Mouse (Mus musculus) MN1 (cell line): ENCODE results near the gene Ints1.
A peak's percentile ranks its signal among the peaks of the same experiment; 100 is the strongest.

Source experiments
- DNase-seq: peaks from one replicate; pipeline ENCODE4 v3.0.0-alpha.2; 2016; ENCODE audit warnings: low spot score

The Ints1 gene

DNA sequence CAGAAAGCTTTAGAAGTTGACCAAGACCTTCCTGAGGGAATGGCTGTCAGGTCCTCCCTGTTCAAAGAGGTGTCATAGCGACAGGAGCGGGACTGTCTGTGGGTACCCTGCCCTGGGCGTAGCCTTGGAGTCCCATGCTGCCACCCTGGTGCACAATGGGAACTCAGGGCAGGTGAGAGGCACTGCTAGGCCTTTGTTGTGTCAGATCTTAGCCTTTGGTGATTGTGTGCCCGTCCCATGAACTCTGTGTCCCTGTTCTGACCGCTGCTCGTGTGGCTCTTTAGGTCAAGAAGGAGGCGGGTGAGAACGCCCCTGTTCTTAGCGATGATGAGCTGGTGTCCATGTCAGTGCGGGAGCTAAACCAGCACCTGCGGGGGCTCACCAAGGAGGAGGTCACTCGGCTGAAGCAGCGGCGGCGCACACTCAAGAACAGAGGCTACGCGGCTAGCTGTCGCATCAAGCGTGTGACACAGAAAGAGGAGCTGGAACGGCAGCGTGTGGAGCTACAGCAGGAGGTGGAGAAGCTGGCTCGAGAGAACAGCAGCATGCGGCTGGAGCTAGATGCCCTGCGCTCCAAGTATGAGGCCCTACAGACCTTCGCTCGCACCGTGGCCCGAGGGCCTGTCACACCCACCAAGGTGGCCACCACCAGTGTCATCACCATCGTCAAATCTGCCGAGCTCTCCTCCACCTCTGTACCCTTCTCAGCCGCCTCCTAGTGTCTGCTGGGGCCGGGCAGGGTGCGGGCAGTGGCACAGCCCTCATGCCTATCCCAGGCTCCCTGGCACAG, 24.5 kb upstream of the Ints1 start:
- no peak for DNase-seq

DNA sequence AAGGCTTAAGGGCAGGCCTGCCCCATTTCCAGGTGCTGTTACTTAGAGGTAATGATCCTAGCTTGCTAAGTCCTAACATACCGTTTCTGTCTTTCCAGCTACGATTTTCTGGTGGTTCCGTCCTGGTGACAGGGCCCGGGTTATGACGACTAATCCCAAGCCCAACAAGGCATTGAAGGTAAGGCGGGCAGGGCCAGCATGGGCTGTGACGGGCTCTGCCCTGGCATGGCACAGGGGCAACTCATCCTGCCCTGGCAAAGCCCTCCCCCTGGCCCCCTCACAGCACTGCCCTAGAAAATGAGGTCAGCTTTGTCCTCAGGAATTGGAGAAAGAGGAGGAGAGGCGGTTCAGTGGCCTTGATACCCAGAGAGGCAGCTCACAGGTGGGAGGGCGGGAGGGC, 23.6 kb upstream of the Ints1 start:
- no peak for DNase-seq

- no peak for DNase-seq
These were observed 22.9 kb upstream of the Ints1 start for GRCm38 (mm10) chr5:139798168-139798900.

DNA sequence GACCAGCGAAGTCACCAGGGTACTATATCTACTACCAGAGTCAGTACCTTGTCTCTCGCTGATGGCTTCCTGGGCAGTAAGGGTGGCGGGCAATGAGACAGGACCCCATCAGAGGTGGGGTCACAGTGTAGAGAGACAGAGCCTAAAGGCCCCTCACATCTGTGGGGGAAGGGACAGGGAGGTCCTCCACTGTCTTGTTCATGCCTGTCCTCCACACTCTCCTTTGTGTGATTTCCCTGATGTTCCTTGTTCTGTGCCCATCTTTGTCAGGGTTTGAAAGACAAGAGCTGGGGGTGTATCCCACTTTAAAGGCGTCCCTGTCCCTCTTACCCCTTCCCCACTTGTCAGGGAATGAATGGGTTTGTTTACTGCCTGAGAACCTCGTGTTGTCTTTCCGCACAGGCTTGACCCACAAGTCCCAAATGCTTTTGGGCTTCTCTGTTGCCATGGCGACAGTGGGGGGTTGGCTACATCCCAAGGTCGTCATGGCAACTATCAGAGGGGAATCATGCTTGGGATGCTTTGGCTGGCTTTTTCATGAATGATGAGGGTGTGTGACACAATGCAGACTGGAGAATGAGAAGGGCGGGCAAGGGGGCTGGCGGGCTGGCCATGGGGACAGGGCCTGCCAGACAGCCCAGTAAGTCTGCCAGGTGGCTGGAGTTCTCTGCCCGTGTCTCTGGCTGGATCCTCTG, 22.1 kb upstream of the Ints1 start:
- DNase-seq: peak; percentile 96

GRCm38 (mm10) chr5:139796900-139797299, 21.4 kb upstream of the Ints1 start:
- peak; percentile 70 for DNase-seq

DNA sequence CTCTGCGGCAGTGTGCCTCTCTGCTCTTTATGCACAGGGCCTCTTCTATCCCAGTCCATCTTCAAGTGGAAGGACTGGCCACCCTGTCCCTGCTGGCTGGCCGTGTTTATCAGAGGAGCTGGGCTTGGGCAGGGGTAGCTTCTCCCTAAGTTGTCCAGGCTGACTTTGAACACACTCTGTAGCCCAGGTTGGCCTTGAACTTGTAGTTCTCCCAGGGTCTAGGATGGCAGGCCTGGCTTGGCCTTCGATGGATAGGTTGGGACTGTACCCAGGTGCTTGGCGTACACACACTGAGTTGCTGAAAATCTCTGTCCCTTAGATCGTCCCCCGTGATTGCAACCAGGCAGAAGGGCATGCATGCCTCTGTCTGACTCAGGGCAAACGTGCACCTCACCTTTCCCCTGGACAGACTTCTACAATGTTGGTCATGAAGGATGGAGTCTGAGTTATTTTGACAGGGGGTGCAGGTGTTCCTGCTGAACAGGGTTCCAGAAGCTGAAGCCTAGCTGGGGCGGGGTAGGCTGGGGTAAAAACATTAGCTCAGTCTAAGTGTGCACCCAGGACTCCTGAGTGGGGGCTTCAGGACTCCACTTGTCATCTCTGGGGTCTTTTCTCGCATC, 20.6 kb upstream of the Ints1 start:
- DNase-seq: no peak

DNA sequence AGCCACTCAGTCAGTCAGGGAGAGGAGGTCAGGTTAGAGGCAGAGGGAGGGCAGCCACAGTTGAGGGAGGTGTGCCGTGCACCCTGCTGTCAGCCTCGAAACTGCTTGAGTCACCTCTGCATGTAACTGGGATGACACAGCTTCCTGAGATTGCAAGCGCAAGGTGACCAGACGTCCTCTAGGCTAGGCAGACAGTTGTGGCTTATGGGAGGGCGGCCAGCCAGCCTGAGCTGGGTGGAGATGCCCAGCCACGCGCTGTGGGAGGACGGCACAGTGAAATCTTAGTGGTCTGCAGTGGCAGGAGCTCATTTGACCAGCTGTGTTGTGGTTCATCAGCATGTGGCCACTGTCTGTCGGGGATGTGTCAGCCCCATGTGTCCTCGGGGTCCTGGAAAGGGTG, 19.5 kb upstream of the Ints1 start:
- DNase-seq: peak; percentile 59

DNA sequence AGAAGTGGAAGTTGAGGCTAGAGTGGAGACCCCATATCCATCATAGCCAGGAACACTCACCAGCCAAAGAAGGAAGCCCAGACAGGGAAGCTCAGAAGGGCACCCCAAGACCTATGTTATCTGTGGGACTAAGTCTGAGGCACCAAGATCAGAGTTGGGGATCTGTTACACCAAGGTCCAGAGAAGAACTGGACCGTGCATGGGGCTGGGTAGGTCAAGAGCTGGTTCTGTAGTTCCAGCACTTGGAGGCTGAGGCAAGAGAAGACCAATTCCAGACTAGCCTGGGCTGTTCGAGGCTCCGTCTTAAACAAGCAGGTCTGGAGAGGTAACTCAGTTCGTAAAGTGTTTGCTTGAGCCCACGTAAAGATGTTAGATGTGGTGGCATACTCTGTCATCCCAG, 18.7 kb upstream of the Ints1 start:
- DNase-seq: no peak

DNA sequence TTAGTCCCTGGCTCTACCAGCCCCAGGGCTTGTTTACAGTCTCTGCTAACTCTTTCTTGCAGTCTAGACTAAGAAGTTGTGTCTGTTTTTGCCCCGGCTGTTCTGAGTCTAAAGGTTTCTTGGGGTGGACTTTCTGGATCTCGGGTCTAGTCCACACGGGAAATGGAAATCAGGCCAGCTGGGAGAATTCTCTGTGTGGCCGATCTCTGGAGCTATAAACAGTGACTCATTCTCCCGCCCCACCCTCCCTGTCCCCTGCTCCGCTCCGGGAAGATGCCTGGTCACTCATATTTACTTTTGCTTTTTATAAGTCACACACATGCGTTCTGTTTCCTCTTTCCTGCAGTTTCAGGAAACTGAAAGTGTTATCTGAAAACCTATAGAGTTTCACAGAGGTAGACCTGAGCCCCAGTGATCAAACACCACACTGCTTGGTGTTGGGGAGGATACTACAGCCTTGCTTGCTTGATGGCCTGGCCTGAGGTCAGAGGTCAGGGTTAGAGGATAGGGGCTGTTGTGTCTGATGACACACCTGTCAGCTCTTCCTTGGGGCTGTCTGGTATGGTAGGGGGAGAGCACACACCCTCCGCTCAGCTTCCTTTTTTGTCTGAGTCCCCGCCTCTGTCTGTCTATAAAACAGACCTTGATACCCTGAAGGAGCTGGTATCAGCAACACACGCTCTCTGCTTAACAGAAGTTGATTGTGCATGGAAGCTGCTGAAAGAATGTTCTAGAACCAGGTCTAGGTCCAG, 18.0 kb upstream of the Ints1 start:
- peak; percentile 51 for DNase-seq

GRCm38 (mm10) chr5:139792966-139793337, 17.5 kb upstream of the Ints1 start:
- no peak for DNase-seq

DNA sequence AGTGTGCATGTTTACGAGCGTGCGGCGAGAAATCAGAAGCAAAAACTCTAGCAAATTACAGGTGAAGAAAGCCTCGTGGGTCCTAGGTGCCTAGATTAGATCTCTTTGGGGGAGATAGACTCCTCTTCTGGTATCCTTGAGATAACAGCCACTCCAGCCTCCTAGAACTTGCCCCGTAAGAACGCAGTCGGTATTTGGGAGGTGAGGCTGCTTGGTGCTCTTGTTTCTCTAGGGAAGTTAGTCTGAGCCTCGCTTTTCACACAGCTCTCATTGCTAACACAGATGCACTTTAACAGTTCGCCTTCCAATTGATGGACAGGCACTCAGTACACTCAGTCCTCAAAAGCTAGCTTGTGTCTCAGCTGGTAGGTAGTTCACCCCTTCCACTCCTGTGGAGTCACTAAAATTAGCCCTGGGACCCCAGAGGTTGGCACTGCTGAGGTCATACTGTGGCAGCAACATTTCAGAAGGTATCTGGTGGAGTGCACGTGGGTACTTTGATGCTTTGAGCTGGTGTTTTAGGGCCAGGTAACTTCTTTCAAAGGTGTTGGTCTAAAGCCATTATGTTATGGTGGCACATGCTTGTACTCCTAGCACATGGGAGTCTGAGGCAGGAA, 16.8 kb upstream of the Ints1 start:
- DNase-seq: no peak

DNA sequence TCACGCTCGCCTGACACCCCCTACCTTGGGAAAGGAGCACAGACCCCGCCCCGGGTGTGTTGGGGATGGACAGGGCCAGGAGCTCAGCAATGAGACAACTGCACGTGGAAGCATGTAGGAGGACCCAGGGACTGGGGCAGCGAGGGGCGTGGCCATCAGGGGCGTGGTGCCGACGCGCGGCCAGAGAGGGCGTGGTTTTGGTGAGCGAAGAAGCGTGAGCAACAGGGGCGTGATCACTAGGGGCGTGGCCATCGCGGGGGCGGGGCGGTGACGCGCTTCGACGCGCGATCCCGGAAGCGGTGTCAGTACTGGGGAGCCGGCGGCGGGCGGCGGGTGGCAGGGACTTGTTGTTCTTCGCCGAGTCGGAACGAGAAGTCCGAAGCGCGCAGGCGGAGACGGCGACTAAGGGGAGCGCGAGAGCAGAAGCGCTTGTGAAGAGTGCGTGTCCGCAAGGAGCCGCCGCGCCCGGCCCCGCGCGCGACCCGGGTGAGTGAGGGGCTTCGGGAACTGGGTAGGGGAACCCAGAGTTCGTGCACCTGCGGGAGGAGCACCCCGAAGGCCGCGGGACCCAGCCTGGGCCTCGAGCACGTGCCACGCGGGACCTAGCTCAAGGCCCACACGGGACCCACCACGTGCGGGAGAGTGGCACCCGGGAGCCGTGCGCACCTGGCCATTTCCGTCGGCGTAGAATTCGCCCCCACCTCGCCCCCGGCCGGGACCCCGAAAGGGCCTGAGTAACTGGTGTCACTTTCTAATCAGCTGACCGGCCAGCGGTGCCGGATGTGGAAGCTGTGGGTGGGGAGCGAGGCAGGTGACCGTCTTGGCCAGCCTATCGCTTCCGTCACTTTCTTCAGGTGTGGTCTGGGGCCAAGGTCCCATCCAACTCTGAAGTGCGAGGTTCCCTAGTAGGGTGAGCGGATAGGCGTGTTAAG, 16.0 kb upstream of the Ints1 start, which contains the start of gene Mafk:
Gene Mafk (plus strand): TSS at position 287 of the 932 bp plus-strand sequence.
- DNase-seq: peak; percentile 96

DNA sequence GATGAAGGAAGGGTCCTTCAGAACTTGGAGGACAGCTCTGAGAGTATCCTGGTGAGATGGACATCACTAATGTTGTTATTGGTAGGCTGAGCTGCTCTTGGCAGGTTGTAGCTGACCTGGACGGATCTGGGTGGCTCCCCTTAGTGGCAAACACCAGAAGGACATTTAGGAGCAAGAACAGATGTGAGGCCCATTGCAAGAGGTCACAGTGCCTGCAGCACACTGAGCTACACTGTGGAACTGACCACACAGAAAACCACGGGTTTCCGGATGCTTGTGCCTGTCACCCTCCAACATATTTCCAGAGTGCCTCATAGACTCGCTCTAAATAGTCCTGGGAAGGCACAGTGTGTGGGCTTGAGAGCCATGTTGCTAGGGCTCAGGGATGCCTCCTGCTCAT, 14.0 kb upstream of the Ints1 start:
- no peak for DNase-seq

DNA sequence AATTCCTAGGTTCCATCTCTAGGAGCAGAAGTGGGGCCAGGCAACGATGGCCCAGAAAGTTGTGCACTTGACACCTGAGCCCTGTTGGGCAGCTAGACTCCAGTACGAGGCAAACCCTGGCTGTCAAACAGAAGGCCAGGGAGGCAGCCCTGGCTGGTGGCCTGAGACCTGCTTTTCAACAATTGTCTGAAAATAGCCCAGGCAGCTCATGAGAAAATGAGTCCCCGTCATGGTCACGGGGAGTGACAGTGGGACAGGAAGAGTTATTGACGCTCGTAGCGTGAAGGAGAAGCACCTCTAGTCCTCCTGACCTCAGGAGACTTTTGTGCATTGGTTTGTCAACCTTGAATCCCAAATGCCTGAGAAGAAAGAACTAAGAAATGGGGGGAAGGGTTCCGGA, 5.9 kb upstream of the Ints1 start:
- DNase-seq: no peak

GRCm38 (mm10) chr5:139776966-139777365, 1.5 kb upstream of the Ints1 start:
- no peak for DNase-seq

DNA sequence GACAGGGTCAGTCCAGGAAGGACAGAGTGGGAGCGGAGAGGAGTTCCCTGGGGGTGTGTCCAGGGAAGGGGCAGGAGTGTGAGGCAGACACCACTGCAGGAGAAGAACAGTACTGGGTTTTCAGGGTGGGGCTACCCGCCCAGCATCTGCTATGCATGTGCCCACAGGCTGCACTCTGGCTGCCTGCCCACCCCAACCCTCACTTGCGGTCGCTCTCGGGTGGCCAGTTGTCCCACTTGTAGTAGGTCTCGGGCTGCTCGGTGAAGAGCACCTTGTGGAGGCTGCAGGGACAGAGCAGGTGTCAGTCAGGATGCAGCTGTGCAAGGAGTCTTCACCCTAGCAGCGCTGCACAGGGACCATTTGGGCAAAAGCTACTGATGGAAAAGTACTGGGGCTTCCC, 7.3 kb downstream of the Ints1 start:
- DNase-seq: no peak

- peak; percentile 53 for DNase-seq
These were observed 11.2 kb downstream of the Ints1 start for GRCm38 (mm10) chr5:139764296-139764695.

- DNase-seq: no peak
These were observed 17.4 kb downstream of the Ints1 start for GRCm38 (mm10) chr5:139758096-139758495.

DNA sequence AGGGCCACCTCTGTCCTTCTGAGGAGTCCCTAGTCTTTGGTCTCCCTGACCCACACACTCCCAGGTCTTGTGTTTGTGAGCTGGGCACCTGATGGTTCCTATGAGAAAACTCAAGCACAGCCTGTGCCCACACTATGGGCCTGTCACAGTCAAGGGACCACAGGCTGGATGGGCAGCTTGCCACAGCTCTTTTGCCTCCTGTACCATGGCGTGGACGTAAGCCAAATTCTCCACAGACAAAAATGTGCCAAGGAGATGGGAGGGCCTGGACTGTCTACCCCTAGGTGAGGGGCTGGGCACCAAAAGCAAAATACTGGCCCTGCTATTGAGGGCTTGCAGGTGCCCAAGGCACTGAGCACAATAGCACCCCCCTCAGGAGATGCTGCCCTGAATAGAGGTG, 18.9 kb downstream of the Ints1 start:
- DNase-seq: no peak

- no peak for DNase-seq
These were observed 19.3 kb downstream of the Ints1 start for GRCm38 (mm10) chr5:139756135-139756534.
